Mouse (Mus musculus): ENCODE results near the gene Cracr2a. TPM values are rescaled to one million over a fixed set of nuclear protein-coding genes. Genes with fewer than 3 reads are reported as not detected.
A peak's percentile ranks its signal among the peaks of the same experiment; 100 is the strongest.

Gene Cracr2a
- polyA plus RNA-seq, 1 experiment, result 0.83 TPM

DNA sequence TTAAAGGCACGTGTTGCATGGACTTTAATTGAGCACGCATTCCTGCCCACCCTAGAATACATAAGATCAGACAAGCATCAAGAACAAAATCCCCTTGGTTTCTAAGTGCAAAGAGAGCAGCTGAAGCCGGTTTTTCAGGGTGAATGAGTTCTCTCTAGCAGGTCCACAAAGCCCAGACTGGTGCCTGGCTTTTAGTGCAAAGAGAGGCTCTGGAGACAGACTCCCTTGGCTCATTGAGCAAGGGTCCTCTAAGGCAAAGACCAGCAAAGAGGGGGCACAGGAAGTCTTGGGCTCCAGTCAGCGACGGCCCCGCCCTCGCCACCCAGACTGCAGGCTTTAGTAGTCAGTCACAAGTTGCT lies 287 bp upstream of the Cracr2a start:
- Histone ChIP-seq H3K4me3 (ENCODE audit: insufficient read depth, low read length) (peak overlapping the region; percentile 69), H3K4me1 (ENCODE audit: control insufficient read depth, insufficient read depth, low read length) (peaks cover 4% of the 10 kb centered on the region; the same call in 1 of the 2 replicates), H3K27ac (ENCODE audit: insufficient read depth, low read depth, low read length) (no peak overlapping the region)
- no peak for TF ChIP-seq CTCF (IDR thresholded peaks at IDR 0.05; ENCODE audit: low read depth, low read length)
- TF ChIP-seq POLR2A (IDR thresholded peaks at IDR 0.05; ENCODE audit: borderline replicate concordance, low read depth, low read length), result no peak

DNA sequence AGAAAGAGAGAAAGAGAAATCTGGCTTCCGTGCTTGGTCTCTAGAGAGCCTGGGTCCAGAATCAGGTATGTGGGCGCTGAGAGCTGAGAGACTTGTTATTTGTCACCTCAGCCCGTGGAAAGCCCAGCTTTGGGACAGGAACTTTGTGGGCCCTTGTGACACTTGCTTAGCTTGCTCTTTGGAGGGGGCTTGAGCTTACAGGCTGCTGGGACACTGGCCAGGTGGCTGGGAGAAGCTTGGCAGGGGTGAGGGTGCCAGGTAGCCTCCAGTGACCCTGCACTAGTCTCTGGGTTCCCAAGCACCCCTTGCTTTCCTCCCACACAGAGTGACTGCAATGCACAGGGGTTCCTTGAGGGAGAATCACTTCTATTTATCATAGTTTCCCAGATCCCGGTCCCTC lies 2.4 kb downstream of the Cracr2a start:
- H3K4me3 ChIP-seq (ENCODE audit: insufficient read depth, low read length), result no peak overlapping the region
- TF ChIP-seq CTCF (IDR thresholded peaks at IDR 0.05; ENCODE audit: low read depth, low read length) (no peak), POLR2A (IDR thresholded peaks at IDR 0.05; ENCODE audit: borderline replicate concordance, low read depth, low read length) (no peak)
- peaks cover 9% of the 10 kb centered on the region; the same call in 1 of the 2 replicates for H3K4me1 ChIP-seq (ENCODE audit: control insufficient read depth, insufficient read depth, low read length)
- H3K27ac ChIP-seq (ENCODE audit: insufficient read depth, low read depth, low read length), result no peak overlapping the region

DNA sequence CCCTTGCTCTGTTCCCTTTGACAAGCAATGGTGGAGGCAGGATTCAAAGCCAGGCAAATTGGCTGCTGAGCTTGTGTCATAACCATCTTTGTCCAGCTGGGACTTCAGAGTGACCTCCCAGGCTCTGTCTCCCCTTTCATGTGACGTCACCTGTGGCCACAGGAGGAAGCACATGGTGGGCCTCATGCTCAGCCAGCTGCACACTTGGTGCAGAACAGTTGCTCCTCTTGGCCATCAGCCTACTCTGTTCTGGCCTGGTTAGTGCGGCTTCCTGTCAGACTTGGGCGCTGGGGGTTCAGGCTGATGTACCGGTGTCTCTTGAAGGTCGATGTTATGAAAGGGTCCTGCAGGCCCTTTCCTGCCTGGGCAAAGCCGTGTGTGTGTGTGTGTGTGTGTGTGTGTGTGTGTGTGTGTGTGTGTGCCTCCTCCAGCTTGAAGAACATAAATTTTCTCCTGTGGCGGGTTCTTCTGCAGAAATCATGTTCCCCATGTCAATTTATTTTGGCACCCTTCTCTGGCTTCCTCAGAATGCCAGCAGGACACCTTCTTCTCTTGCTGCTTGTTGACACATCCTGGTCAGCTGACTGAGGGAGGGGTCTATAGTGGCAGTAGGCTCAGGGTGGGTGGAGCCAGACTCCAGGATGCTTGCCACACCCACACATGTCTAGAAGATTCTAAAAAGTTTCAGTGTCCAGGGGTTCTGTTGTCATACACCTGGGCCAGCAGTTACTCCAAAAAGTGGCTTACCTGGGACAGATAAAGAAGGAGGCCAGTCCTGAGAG lies 5.0 kb downstream of the Cracr2a start:
- H3K27ac ChIP-seq (ENCODE audit: insufficient read depth, low read depth, low read length), result no peak overlapping the region
- TF ChIP-seq POLR2A (IDR thresholded peaks at IDR 0.05; ENCODE audit: borderline replicate concordance, low read depth, low read length), result no peak
- H3K4me3 ChIP-seq (ENCODE audit: insufficient read depth, low read length), result no peak overlapping the region
- H3K4me1 ChIP-seq (ENCODE audit: control insufficient read depth, insufficient read depth, low read length), result peaks cover 6% of the 10 kb centered on the region; the same call in 1 of the 2 replicates

DNA sequence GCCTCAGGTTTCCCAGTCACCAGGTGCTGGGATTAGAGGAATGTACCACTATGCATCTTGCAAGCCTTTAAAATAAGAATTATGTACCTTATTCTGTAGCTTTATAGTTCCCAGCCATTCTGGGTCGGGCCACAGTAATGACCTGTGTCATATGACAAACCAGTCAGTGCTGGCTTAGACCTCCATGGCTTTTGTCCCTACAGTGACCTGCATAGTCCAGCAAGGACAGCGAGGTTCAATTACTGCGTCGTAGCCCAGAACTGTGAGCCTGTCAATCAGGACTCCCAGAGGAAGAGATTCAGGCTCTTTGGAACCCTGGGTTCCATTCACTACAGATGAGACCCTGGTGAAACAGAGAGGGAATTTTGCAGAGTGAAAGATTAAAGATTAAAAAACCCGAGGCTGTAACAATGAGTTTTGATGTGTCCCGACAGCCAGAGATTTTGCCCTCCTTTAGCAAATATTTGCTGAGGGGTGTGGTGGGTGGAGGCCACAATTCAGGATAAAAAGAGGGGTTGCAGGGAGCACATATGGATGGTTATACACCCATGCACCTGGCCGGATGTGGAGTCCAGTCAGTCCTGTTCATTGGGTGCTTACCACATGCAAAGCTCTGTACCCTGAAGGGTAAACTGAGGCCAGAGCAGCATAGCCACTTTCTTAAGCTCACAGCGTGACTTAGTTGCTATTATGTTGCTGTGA lies 10.9 kb downstream of the Cracr2a start:
- Histone ChIP-seq H3K4me1 (ENCODE audit: control insufficient read depth, insufficient read depth, low read length) (peaks cover 9% of the 10 kb centered on the region), H3K4me3 (ENCODE audit: insufficient read depth, low read length) (no peak overlapping the region), H3K27ac (ENCODE audit: insufficient read depth, low read depth, low read length) (no peak overlapping the region)
- TF ChIP-seq CTCF (IDR thresholded peaks at IDR 0.05; ENCODE audit: low read depth, low read length), result no peak
- TF ChIP-seq POLR2A (IDR thresholded peaks at IDR 0.05; ENCODE audit: borderline replicate concordance, low read depth, low read length), result no peak

DNA sequence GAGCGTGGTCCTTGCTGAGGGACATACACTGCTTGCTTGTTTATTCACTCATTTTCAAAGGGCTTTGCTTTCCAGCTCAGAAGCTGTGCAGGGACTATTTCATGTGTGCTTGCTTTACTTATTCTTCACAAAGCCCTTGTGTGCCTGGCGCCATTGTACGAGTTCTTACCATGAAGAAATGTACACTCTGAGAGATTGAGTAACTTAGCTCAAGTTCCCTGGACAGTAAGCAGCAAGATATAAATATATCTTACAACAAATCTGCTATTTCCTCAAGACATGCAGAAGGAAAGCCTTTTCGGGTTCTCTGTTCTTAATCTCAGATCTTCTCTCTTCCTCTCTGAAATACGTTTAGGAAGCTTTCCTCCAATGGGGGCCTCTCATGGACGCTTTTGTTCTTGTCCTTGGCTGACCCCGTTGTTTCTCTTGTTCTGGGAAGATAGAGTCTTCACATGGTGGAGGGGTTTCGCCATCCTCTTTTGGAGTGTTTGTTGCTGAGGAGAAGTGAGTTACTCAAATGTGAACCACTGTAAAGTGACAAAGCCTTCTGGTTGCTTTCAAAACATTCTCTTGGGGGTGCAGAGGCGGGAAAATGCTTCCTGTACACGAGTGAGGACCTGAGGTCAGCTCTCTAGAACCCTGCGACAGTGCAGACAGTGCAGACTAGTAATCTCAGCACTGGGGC lies 12.8 kb downstream of the Cracr2a start:
- Histone ChIP-seq H3K27ac (ENCODE audit: insufficient read depth, low read depth, low read length) (peak overlapping the region; percentile 16), H3K4me1 (ENCODE audit: control insufficient read depth, insufficient read depth, low read length) (peaks cover 9% of the 10 kb centered on the region), H3K4me3 (ENCODE audit: insufficient read depth, low read length) (no peak overlapping the region)
- TF ChIP-seq CTCF (IDR thresholded peaks at IDR 0.05; ENCODE audit: low read depth, low read length) (no peak), POLR2A (IDR thresholded peaks at IDR 0.05; ENCODE audit: borderline replicate concordance, low read depth, low read length) (no peak)

DNA sequence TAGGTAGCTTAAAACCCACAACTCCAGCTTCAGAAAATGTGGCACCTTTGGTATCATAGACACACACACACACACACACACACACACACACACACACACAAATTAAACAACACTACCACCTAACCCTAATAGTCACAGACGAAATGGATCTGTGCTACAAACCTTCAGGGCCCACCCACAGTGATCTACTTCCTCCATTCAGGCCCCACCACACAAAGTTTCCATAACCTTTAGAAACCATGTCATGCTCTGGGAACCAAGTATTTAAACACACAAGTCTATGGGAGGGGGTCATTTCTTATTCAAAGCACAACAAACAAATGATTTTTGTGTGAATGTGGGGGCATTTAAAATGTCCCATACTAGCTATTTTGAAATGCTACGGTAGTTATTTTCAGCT lies 14.1 kb downstream of the Cracr2a start:
- Histone ChIP-seq H3K4me1 (ENCODE audit: control insufficient read depth, insufficient read depth, low read length) (peaks cover 9% of the 10 kb centered on the region), H3K4me3 (ENCODE audit: insufficient read depth, low read length) (no peak overlapping the region), H3K27ac (ENCODE audit: insufficient read depth, low read depth, low read length) (no peak overlapping the region)
- no peak for TF ChIP-seq CTCF (IDR thresholded peaks at IDR 0.05; ENCODE audit: low read depth, low read length)
- no peak for TF ChIP-seq POLR2A (IDR thresholded peaks at IDR 0.05; ENCODE audit: borderline replicate concordance, low read depth, low read length)

DNA sequence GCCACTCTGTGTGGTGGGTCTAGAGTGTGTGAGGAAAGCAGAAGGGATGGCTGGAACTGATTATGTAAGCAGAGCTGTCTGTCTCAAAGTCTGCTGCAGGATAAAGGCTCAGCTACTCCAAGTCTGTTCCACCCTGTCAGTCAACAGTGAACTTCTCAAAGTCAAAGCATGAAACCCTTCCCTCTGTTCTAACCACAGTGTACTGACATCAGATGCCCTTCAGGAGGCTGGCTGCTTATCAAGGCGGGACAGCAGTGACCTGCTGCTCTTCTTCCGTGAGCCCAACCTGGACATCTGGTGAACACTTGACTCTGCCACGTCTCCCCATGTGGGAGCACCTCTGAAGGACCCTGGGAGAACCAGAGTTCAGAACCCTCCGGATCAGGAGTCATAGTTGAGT lies 16.6 kb downstream of the Cracr2a start:
- no peak for TF ChIP-seq POLR2A (IDR thresholded peaks at IDR 0.05; ENCODE audit: borderline replicate concordance, low read depth, low read length)
- no peak for TF ChIP-seq CTCF (IDR thresholded peaks at IDR 0.05; ENCODE audit: low read depth, low read length)
- Histone ChIP-seq H3K4me1 (ENCODE audit: control insufficient read depth, insufficient read depth, low read length) (peaks cover 9% of the 10 kb centered on the region), H3K4me3 (ENCODE audit: insufficient read depth, low read length) (no peak overlapping the region), H3K27ac (ENCODE audit: insufficient read depth, low read depth, low read length) (no peak overlapping the region)

DNA sequence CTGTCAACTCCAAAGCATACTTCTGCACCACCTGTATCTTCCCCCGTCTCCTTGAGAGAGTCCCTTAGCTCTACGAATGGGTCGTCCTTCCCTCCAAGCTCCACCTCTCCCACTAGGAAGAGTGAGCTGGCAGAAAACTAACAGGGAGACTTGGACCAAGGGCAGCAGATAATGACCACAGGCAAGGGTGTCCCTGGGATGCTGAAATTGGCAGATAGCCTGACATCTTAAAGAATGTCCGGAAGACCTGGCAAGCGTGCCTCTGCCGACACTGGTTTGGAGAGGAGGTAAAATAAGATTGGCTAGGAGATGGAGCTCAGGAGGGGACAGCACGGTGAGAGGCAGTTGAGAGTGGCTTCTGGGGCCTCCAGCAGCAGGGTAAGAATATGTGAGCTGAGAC lies 17.2 kb downstream of the Cracr2a start:
- Histone ChIP-seq H3K4me3 (ENCODE audit: insufficient read depth, low read length) (no peak overlapping the region), H3K27ac (ENCODE audit: insufficient read depth, low read depth, low read length) (no peak overlapping the region), H3K4me1 (ENCODE audit: control insufficient read depth, insufficient read depth, low read length) (peaks cover 9% of the 10 kb centered on the region)
- no peak for TF ChIP-seq POLR2A (IDR thresholded peaks at IDR 0.05; ENCODE audit: borderline replicate concordance, low read depth, low read length)
- TF ChIP-seq CTCF (IDR thresholded peaks at IDR 0.05; ENCODE audit: low read depth, low read length), result no peak

DNA sequence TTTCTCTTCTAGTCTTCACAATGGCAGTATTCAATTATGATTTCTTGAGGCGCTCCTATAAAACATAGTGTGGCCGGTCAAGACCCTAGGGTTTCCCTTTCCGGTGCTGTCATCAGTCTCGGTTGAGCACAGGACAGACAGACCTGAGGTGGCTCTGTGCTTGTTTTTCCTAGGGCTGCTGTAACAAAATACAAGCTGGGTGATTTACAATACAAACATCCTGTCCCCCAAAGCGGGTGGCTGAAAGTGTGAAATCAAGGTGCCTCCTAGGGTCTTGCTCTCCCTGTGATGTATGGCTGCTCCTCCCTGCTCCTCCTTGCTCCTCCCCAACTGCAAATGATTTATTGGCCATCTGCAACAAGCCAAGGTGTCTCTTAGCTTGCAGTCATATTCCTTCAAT lies 17.7 kb downstream of the Cracr2a start:
- Histone ChIP-seq H3K4me3 (ENCODE audit: insufficient read depth, low read length) (no peak overlapping the region), H3K4me1 (ENCODE audit: control insufficient read depth, insufficient read depth, low read length) (peaks cover 6% of the 10 kb centered on the region), H3K27ac (ENCODE audit: insufficient read depth, low read depth, low read length) (no peak overlapping the region)
- TF ChIP-seq CTCF (IDR thresholded peaks at IDR 0.05; ENCODE audit: low read depth, low read length) (no peak), POLR2A (IDR thresholded peaks at IDR 0.05; ENCODE audit: borderline replicate concordance, low read depth, low read length) (no peak)

DNA sequence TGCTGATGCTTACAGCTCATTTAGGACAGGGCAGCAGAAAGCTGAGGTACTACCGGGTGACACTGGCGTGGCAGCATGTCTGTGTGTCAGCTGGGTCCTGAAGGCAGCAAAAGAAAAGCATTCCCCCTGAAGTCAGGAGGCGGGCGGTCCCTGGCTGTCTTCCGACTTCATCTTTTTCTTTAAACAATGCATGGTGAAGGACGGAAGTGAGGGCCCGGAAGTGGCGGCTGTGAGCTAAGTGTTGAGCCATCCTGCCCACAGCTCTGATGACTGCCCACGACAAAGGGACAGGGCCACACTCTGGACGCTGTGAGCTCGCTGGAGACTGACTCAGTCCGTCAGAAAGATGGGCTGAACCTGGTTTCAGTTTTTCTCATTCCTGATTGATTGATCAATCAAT lies 20.8 kb downstream of the Cracr2a start:
- no peaks in the 10 kb centered on the region for H3K4me1 ChIP-seq (ENCODE audit: control insufficient read depth, insufficient read depth, low read length)
- TF ChIP-seq POLR2A (IDR thresholded peaks at IDR 0.05; ENCODE audit: borderline replicate concordance, low read depth, low read length) (no peak), CTCF (IDR thresholded peaks at IDR 0.05; ENCODE audit: low read depth, low read length) (no peak)
- no peak overlapping the region for H3K27ac ChIP-seq (ENCODE audit: insufficient read depth, low read depth, low read length)
- no peak overlapping the region for H3K4me3 ChIP-seq (ENCODE audit: insufficient read depth, low read length)

Data from bone marrow macrophage, adult 2 months (primary cell).